Mouse (Mus musculus) liver, postnatal 0 days (tissue): Measurements from ENCODE around the gene Foxn3.

Source experiments
- CTCF ChIP-seq: sonication (generic); IDR thresholded peaks from 2 replicates; pipeline ENCODE4 v1.5.1; 2016; ENCODE audit warnings: antibody characterized with exemption, low read depth
- EP300 ChIP-seq: IDR thresholded peaks from 2 replicates; pipeline ENCODE4 v1.6.1; 2016; ENCODE audit warnings: antibody characterized with exemption, low read depth, mild to moderate bottlenecking

GRCm38 (mm10) chr12:99380124-99380523 is 183.3 kb downstream of the Foxn3 start:
- TF ChIP-seq CTCF (no peak), EP300 (no peak)
